In genomic region chr3:85666166-85666565, GRCm38 (mm10) we compare ENCODE assay signal across 32 mouse cellular contexts.
A peak's percentile ranks its signal among the peaks of the same experiment; 100 is the strongest.
DNase-seq lines count a peak whose midpoint lies in the region; ATAC-seq and TF ChIP-seq lines count a peak whose summit lies in the region.
"Had no signal": no experiment of that assay in that cellular context is flagged by ENCODE, and none has a peak within 500 bp of the region (broad histone marks: within the 10 kb centered on the region; RNA-seq: fewer than 3 reads in every experiment).

No protein-coding gene starts in this region.

- peaks cover 15% of the 10 kb centered on the region for H3K4me1 ChIP-seq in heart, embryonic 15.5 days (replicated peaks)
- H3K4me1 ChIP-seq in midbrain, embryonic 11.5 days (ENCODE audit: control insufficient read depth, insufficient read depth, low read length), result no peaks in the 10 kb centered on the region
- no peaks in the 10 kb centered on the region for H3K4me1 ChIP-seq in midbrain, embryonic 13.5 days (replicated peaks)
- H3K4me1 ChIP-seq in stomach, postnatal 0 days (replicated peaks; ENCODE audit: control insufficient read depth, insufficient read depth), result no peaks in the 10 kb centered on the region
- H3K4me1 ChIP-seq: embryonic facial prominence, embryonic 12.5 days; forebrain, embryonic 10.5 days; intestine, embryonic 15.5 days; liver, embryonic 12.5 days had no signal

- no peak overlapping the region for H3K9ac ChIP-seq in heart, embryonic 15.5 days
- no peak overlapping the region for H3K9ac ChIP-seq in midbrain, embryonic 11.5 days (ENCODE audit: low read length)
- no peak overlapping the region for H3K9ac ChIP-seq in midbrain, embryonic 13.5 days (replicated peaks)
- H3K9ac ChIP-seq in stomach, postnatal 0 days (ENCODE audit: low read length), result no peak overlapping the region
- H3K9ac ChIP-seq: embryonic facial prominence, embryonic 12.5 days; heart, embryonic 12.5 days; intestine, embryonic 15.5 days; liver, embryonic 12.5 days; liver, postnatal 0 days; neural tube, embryonic 15.5 days; stomach, embryonic 15.5 days had no signal

- DNase-seq in heart, adult 11 months, result no peak
- no peak for DNase-seq in layer of hippocampus, adult 2 months (ENCODE audit: low spot score in 2 of 2)
- DNase-seq in layer of hippocampus, adult 9-10 months (ENCODE audit: low spot score), result no peak
- peak; percentile 51 for DNase-seq in midbrain, embryonic 11.5 days (ENCODE audit: low spot score, missing footprints)
- no peak for DNase-seq in stomach, postnatal 0 days (ENCODE audit: low spot score)
- no peak for DNase-seq in spleen, postnatal 36 days (ENCODE audit: low spot score in 2 of 2)
- DNase-seq: adrenal gland, postnatal 10 days; cerebellum, adult 8-10 months; cerebellum, postnatal 36 days; gastrocnemius, adult 2 months; gastrocnemius, postnatal 36 days; heart, adult 2 months; heart, postnatal 14 days; left cerebral cortex, postnatal 4 days; liver, postnatal 0 days; lung, postnatal 10 days; midbrain, embryonic 14.5 days; retina, postnatal 1 day; right cerebral cortex, postnatal 14 days; thymus, postnatal 14 days had no signal

- no peaks in the 10 kb centered on the region for H3K27me3 ChIP-seq in heart, embryonic 15.5 days
- no peaks in the 10 kb centered on the region for H3K27me3 ChIP-seq in midbrain, embryonic 11.5 days (ENCODE audit: control insufficient read depth, insufficient read depth, low read length)
- H3K27me3 ChIP-seq in midbrain, embryonic 13.5 days, result no peaks in the 10 kb centered on the region
- H3K27me3 ChIP-seq in stomach, postnatal 0 days (ENCODE audit: control insufficient read depth, insufficient read depth, low read length), result no peaks in the 10 kb centered on the region
- H3K27me3 ChIP-seq: CH12.LX; embryonic facial prominence, embryonic 12.5 days; heart, embryonic 12.5 days; intestine, embryonic 15.5 days; neural tube, embryonic 15.5 days; stomach, embryonic 15.5 days had no signal

- no peaks in the 10 kb centered on the region for H3K36me3 ChIP-seq in heart, embryonic 15.5 days
- no peaks in the 10 kb centered on the region for H3K36me3 ChIP-seq in midbrain, embryonic 11.5 days (ENCODE audit: control insufficient read depth, insufficient read depth, low read length)
- H3K36me3 ChIP-seq in midbrain, embryonic 13.5 days, result no peaks in the 10 kb centered on the region
- H3K36me3 ChIP-seq in stomach, postnatal 0 days (ENCODE audit: control insufficient read depth, insufficient read depth, low read length), result no peaks in the 10 kb centered on the region; the same call in 1 of the 2 replicates
- H3K36me3 ChIP-seq: embryonic facial prominence, embryonic 12.5 days; forebrain, embryonic 10.5 days; heart, embryonic 12.5 days; intestine, embryonic 15.5 days; liver, embryonic 12.5 days; neural tube, embryonic 15.5 days; stomach, embryonic 15.5 days had no signal

- ATAC-seq in heart, embryonic 15.5 days (replicated peaks; ENCODE audit: insufficient number of reproducible peaks, insufficient read depth, low FRiP score, low read depth), result no peak
- ATAC-seq in midbrain, embryonic 11.5 days (ENCODE audit: low FRiP score), result no peak
- no peak for ATAC-seq in midbrain, embryonic 13.5 days
- peak; percentile 84 for ATAC-seq in stomach, postnatal 0 days (ENCODE audit: low FRiP score, low TSS enrichment)
- ATAC-seq: hindbrain, postnatal 0 days; intestine, embryonic 15.5 days; liver, embryonic 12.5 days; liver, postnatal 0 days had no signal

- H3K4me2 ChIP-seq in heart, embryonic 15.5 days, result no peak overlapping the region
- no peak overlapping the region for H3K4me2 ChIP-seq in midbrain, embryonic 11.5 days
- H3K4me2 ChIP-seq in midbrain, embryonic 13.5 days (replicated peaks), result no peak overlapping the region
- no peak overlapping the region for H3K4me2 ChIP-seq in stomach, postnatal 0 days (replicated peaks; ENCODE audit: low read depth)
- H3K4me2 ChIP-seq: embryonic facial prominence, embryonic 12.5 days; intestine, embryonic 15.5 days; liver, embryonic 12.5 days; neural tube, embryonic 15.5 days; stomach, embryonic 15.5 days had no signal

- no peak for TF ChIP-seq CTCF in layer of hippocampus, adult 2 months (conservative IDR thresholded peaks at IDR 0.05)
- no peak for TF ChIP-seq CTCF in stomach, postnatal 0 days (IDR thresholded peaks at IDR 0.05; ENCODE audit: low read depth)

- H3K27ac ChIP-seq in heart, embryonic 15.5 days, result peak overlapping the region; percentile 42; the same call in 1 of the 2 replicates
- peak overlapping the region; percentile 91 for H3K27ac ChIP-seq in layer of hippocampus, adult 2 months
- H3K27ac ChIP-seq in midbrain, embryonic 11.5 days (ENCODE audit: low read depth, low read length), result no peak overlapping the region
- H3K27ac ChIP-seq in midbrain, embryonic 13.5 days, result no peak overlapping the region
- H3K27ac ChIP-seq in stomach, postnatal 0 days (replicated peaks), result no peak overlapping the region
- H3K27ac ChIP-seq: embryonic facial prominence, embryonic 12.5 days; forebrain, embryonic 10.5 days; gastrocnemius, adult 2 months; hindbrain, postnatal 0 days; intestine, embryonic 15.5 days; liver, embryonic 12.5 days; stomach, embryonic 15.5 days had no signal

- WGBS in heart, embryonic 15.5 days, result 54% methylated on average over 3 of the region's 3 CpGs
- WGBS in midbrain, embryonic 11.5 days, result 68% methylated on average over 3 of the region's 3 CpGs
- 69% methylated on average over 3 of the region's 3 CpGs for whole genome bisulfite sequencing in midbrain, embryonic 13.5 days
- WGBS in stomach, postnatal 0 days, result 54% methylated on average over 3 of the region's 3 CpGs

- TF ChIP-seq EP300 in stomach, postnatal 0 days (optimal IDR thresholded peaks at IDR 0.05), result no peak

- H3K9me3 ChIP-seq in heart, embryonic 15.5 days (replicated peaks), result no peaks in the 10 kb centered on the region
- no peaks in the 10 kb centered on the region for H3K9me3 ChIP-seq in midbrain, embryonic 11.5 days (ENCODE audit: control insufficient read depth, low read length)
- H3K9me3 ChIP-seq in midbrain, embryonic 13.5 days, result no peaks in the 10 kb centered on the region
- no peaks in the 10 kb centered on the region for H3K9me3 ChIP-seq in stomach, postnatal 0 days (ENCODE audit: control insufficient read depth, low read length)
- H3K9me3 ChIP-seq: embryonic facial prominence, embryonic 12.5 days; forebrain, embryonic 10.5 days; heart, embryonic 12.5 days; intestine, embryonic 15.5 days; liver, embryonic 12.5 days; megakaryocyte, embryonic 14.5 days; neural tube, embryonic 15.5 days; stomach, embryonic 15.5 days had no signal

- H3K4me3 ChIP-seq in heart, embryonic 15.5 days, result no peak overlapping the region
- no peak overlapping the region for H3K4me3 ChIP-seq in layer of hippocampus, adult 2 months
- no peak overlapping the region for H3K4me3 ChIP-seq in midbrain, embryonic 11.5 days (ENCODE audit: low read depth, low read length)
- no peak overlapping the region for H3K4me3 ChIP-seq in midbrain, embryonic 13.5 days (replicated peaks)
- no peak overlapping the region for H3K4me3 ChIP-seq in stomach, postnatal 0 days (ENCODE audit: low read depth, low read length)
- H3K4me3 ChIP-seq: embryonic facial prominence, embryonic 12.5 days; forebrain, embryonic 10.5 days; gastrocnemius, adult 2 months; heart, adult 2 months; heart, embryonic 12.5 days; intestine, embryonic 15.5 days; liver, embryonic 12.5 days; megakaryocyte, embryonic 14.5 days; neural tube, embryonic 15.5 days; stomach, embryonic 15.5 days had no signal

Comparison
In these comparisons a context has a peak if more than half of its experiments do, and no peak if none do; other contexts are left out.
1. H3K27ac ChIP-seq: peak in heart, embryonic 15.5 days (single experiment) and layer of hippocampus, adult 2 months (single experiment); none in midbrain, embryonic 11.5 days (single experiment), midbrain, embryonic 13.5 days (single experiment) and stomach, postnatal 0 days (single experiment).